Mouse (Mus musculus): ENCODE measurements around the gene Pmm1. TPM values are rescaled to one million over a fixed set of nuclear protein-coding genes. Genes with fewer than 3 reads are reported as not detected.
A peak's percentile ranks its signal among the peaks of the same experiment; 100 is the strongest.

Pmm1 gene
- polyA plus RNA-seq, 1 experiment from 2014 or later: 37.7 TPM

GRCm38 (mm10) chr15:81937098-81937972, 23.4 kb downstream of the Pmm1 start:
- WGBS: 10% methylated on average over 19 of the region's 19 CpGs
- H3K4me1 ChIP-seq (replicated peaks; ENCODE audit: control insufficient read depth, insufficient read depth, low read length): peaks cover 17% of the 10 kb centered on the region
- H3K36me3 ChIP-seq (ENCODE audit: control insufficient read depth, insufficient read depth, low read length): no peaks in the 10 kb centered on the region
- peak overlapping the region; percentile 66 for H3K4me2 ChIP-seq (ENCODE audit: low read depth, low read length)
- H3K27ac ChIP-seq (ENCODE audit: low read length): peak overlapping the region; percentile 36; the same call in 1 of the 2 replicates
- H3K9me3 ChIP-seq (ENCODE audit: control insufficient read depth, low read length): no peaks in the 10 kb centered on the region
- peak overlapping the region; percentile 36 for H3K4me3 ChIP-seq (ENCODE audit: low read length)
- ATAC-seq (ENCODE audit: low read depth): peak; percentile 37; the same call in 1 of the 2 replicates
- H3K27me3 ChIP-seq (ENCODE audit: control insufficient read depth, insufficient read depth, low read depth, low read length): no peaks in the 10 kb centered on the region; the same call in 1 of the 2 replicates
- peak overlapping the region; percentile 61 for H3K9ac ChIP-seq (ENCODE audit: low read length)

- H3K9me3 ChIP-seq (ENCODE audit: control insufficient read depth, low read length): no peaks in the 10 kb centered on the region
- H3K4me1 ChIP-seq (replicated peaks; ENCODE audit: control insufficient read depth, insufficient read depth, low read length): peaks cover 17% of the 10 kb centered on the region
- ATAC-seq (ENCODE audit: low read depth): peak; percentile 65
- peak within 1 kb of the TSS; percentile 66 for H3K4me2 ChIP-seq (ENCODE audit: low read depth, low read length)
- no peaks in the 10 kb centered on the region; the same call in 1 of the 2 replicates for H3K27me3 ChIP-seq (ENCODE audit: control insufficient read depth, insufficient read depth, low read depth, low read length)
- H3K36me3 ChIP-seq (ENCODE audit: control insufficient read depth, insufficient read depth, low read length): no peaks in the 10 kb centered on the region
- H3K27ac ChIP-seq (ENCODE audit: low read length): peak within 1 kb of the TSS; percentile 43; the same call in 1 of the 2 replicates
- 1% methylated on average over 12 of the region's 12 CpGs for WGBS
- H3K9ac ChIP-seq (ENCODE audit: low read length): peak within 1 kb of the TSS; percentile 61
- H3K4me3 ChIP-seq (ENCODE audit: low read length): peak within 1 kb of the TSS; percentile 36
These were observed 24.1 kb downstream of the Pmm1 start, which contains the start of gene Csdc2 for GRCm38 (mm10) chr15:81936679-81937078. Gene Csdc2, plus strand, starts transcription at chr15:81936759.

GRCm38 (mm10) chr15:81935869-81936637, 24.7 kb downstream of the Pmm1 start:
- H3K9ac ChIP-seq (ENCODE audit: low read length): peak overlapping the region; percentile 43
- H3K27me3 ChIP-seq (ENCODE audit: control insufficient read depth, insufficient read depth, low read depth, low read length): no peaks in the 10 kb centered on the region; the same call in 1 of the 2 replicates
- ATAC-seq (ENCODE audit: low read depth): peak; percentile 48
- H3K27ac ChIP-seq (ENCODE audit: low read length): peak overlapping the region; percentile 43; the same call in 1 of the 2 replicates
- WGBS: 50% methylated on average over 7 of the region's 7 CpGs
- H3K36me3 ChIP-seq (ENCODE audit: control insufficient read depth, insufficient read depth, low read length): no peaks in the 10 kb centered on the region
- peaks cover 17% of the 10 kb centered on the region for H3K4me1 ChIP-seq (replicated peaks; ENCODE audit: control insufficient read depth, insufficient read depth, low read length)
- no peaks in the 10 kb centered on the region for H3K9me3 ChIP-seq (ENCODE audit: control insufficient read depth, low read length)
- peak overlapping the region; percentile 36 for H3K4me3 ChIP-seq (ENCODE audit: low read length)
- peak overlapping the region; percentile 66 for H3K4me2 ChIP-seq (ENCODE audit: low read depth, low read length)

GRCm38 (mm10) chr15:81933986-81934385, 26.7 kb downstream of the Pmm1 start:
- no peaks in the 10 kb centered on the region for H3K9me3 ChIP-seq (ENCODE audit: control insufficient read depth, low read length)
- H3K4me1 ChIP-seq (replicated peaks; ENCODE audit: control insufficient read depth, insufficient read depth, low read length): peaks cover 17% of the 10 kb centered on the region
- H3K4me3 ChIP-seq (ENCODE audit: low read length): no peak overlapping the region
- no peak overlapping the region for H3K9ac ChIP-seq (ENCODE audit: low read length)
- 92% methylated on average over 1 of the region's 1 CpGs for WGBS
- no peaks in the 10 kb centered on the region; the same call in 1 of the 2 replicates for H3K27me3 ChIP-seq (ENCODE audit: control insufficient read depth, insufficient read depth, low read depth, low read length)
- H3K27ac ChIP-seq (ENCODE audit: low read length): no peak overlapping the region
- no peak overlapping the region for H3K4me2 ChIP-seq (ENCODE audit: low read depth, low read length)
- ATAC-seq (ENCODE audit: low read depth): no peak
- H3K36me3 ChIP-seq (ENCODE audit: control insufficient read depth, insufficient read depth, low read length): no peaks in the 10 kb centered on the region

GRCm38 (mm10) chr15:81932951-81933470, 27.7 kb downstream of the Pmm1 start:
- Histone ChIP-seq H3K4me2 (ENCODE audit: low read depth, low read length) (no peak overlapping the region), H3K9ac (ENCODE audit: low read length) (no peak overlapping the region), H3K27me3 (ENCODE audit: control insufficient read depth, insufficient read depth, low read depth, low read length) (no peaks in the 10 kb centered on the region; the same call in 1 of the 2 replicates), H3K36me3 (ENCODE audit: control insufficient read depth, insufficient read depth, low read length) (no peaks in the 10 kb centered on the region), H3K9me3 (ENCODE audit: control insufficient read depth, low read length) (no peaks in the 10 kb centered on the region), H3K4me3 (ENCODE audit: low read length) (no peak overlapping the region), H3K27ac (ENCODE audit: low read length) (no peak overlapping the region), H3K4me1 (replicated peaks; ENCODE audit: control insufficient read depth, insufficient read depth, low read length) (peaks cover 15% of the 10 kb centered on the region)
- no peak for ATAC-seq (ENCODE audit: low read depth)
- WGBS: 12% methylated on average over 12 of the region's 12 CpGs

- Histone ChIP-seq H3K4me3 (ENCODE audit: low read length) (no peak overlapping the region), H3K4me1 (replicated peaks; ENCODE audit: control insufficient read depth, insufficient read depth, low read length) (peaks cover 14% of the 10 kb centered on the region), H3K9me3 (ENCODE audit: control insufficient read depth, low read length) (no peaks in the 10 kb centered on the region), H3K4me2 (ENCODE audit: low read depth, low read length) (no peak overlapping the region), H3K27me3 (ENCODE audit: control insufficient read depth, insufficient read depth, low read depth, low read length) (no peaks in the 10 kb centered on the region), H3K9ac (ENCODE audit: low read length) (no peak overlapping the region), H3K27ac (ENCODE audit: low read length) (peak overlapping the region; percentile 53; the same call in 1 of the 2 replicates), H3K36me3 (ENCODE audit: control insufficient read depth, insufficient read depth, low read length) (no peaks in the 10 kb centered on the region)
- ATAC-seq (ENCODE audit: low read depth): no peak
- whole genome bisulfite sequencing: 46% methylated on average over 11 of the region's 11 CpGs
These were observed 32.5 kb downstream of the Pmm1 start for GRCm38 (mm10) chr15:81928277-81928676.

GRCm38 (mm10) chr15:81927741-81928140, 33.0 kb downstream of the Pmm1 start:
- H3K4me1 ChIP-seq (replicated peaks; ENCODE audit: control insufficient read depth, insufficient read depth, low read length): peaks cover 14% of the 10 kb centered on the region
- H3K4me2 ChIP-seq (ENCODE audit: low read depth, low read length): no peak overlapping the region
- H3K27ac ChIP-seq (ENCODE audit: low read length): peak overlapping the region; percentile 60
- no peak overlapping the region for H3K9ac ChIP-seq (ENCODE audit: low read length)
- H3K36me3 ChIP-seq (ENCODE audit: control insufficient read depth, insufficient read depth, low read length): no peaks in the 10 kb centered on the region
- ATAC-seq (ENCODE audit: low read depth): no peak
- H3K27me3 ChIP-seq (ENCODE audit: control insufficient read depth, insufficient read depth, low read depth, low read length): no peaks in the 10 kb centered on the region
- H3K9me3 ChIP-seq (ENCODE audit: control insufficient read depth, low read length): no peaks in the 10 kb centered on the region
- H3K4me3 ChIP-seq (ENCODE audit: low read length): no peak overlapping the region
- 60% methylated on average over 4 of the region's 4 CpGs for WGBS

- ATAC-seq (ENCODE audit: low read depth): no peak
- H3K4me3 ChIP-seq (ENCODE audit: low read length): peak overlapping the region; percentile 9; the same call in 1 of the 2 replicates
- H3K4me2 ChIP-seq (ENCODE audit: low read depth, low read length): peak overlapping the region; percentile 51
- H3K9me3 ChIP-seq (ENCODE audit: control insufficient read depth, low read length): no peaks in the 10 kb centered on the region
- H3K27me3 ChIP-seq (ENCODE audit: control insufficient read depth, insufficient read depth, low read depth, low read length): no peaks in the 10 kb centered on the region
- H3K36me3 ChIP-seq (ENCODE audit: control insufficient read depth, insufficient read depth, low read length): no peaks in the 10 kb centered on the region
- H3K4me1 ChIP-seq (replicated peaks; ENCODE audit: control insufficient read depth, insufficient read depth, low read length): peaks cover 14% of the 10 kb centered on the region
- H3K27ac ChIP-seq (ENCODE audit: low read length): peak overlapping the region; percentile 41
- no peak overlapping the region for H3K9ac ChIP-seq (ENCODE audit: low read length)
- 31% methylated on average over 9 of the region's 9 CpGs for WGBS
These were observed 34.3 kb downstream of the Pmm1 start for GRCm38 (mm10) chr15:81926446-81926822.

All from lung, embryonic 16.5 days (tissue).